Mouse (Mus musculus) thymus, postnatal 0 days (tissue): ENCODE results near the gene Adgrv1. TPM values are rescaled to one million over a fixed set of nuclear protein-coding genes. Genes with fewer than 3 reads are reported as not detected.

Experiments used
- DNase-seq: peaks from one replicate; pipeline ENCODE4 v3.0.0-alpha.2; 2015; ENCODE audit warnings: low spot score
- polyA plus RNA-seq: library from polyadenylated mRNA; unstranded; fragments of >200 nt; fragmentation: Nextera tagmentation; extraction: Ambion mirVana; gene quantifications from 2 replicates; pipeline ENCODE4 v1.2.1, GENCODE M21; 2015

The Adgrv1 gene
- polyA plus RNA-seq, 1 experiment from 2014 or later: 0.55 TPM

DNA sequence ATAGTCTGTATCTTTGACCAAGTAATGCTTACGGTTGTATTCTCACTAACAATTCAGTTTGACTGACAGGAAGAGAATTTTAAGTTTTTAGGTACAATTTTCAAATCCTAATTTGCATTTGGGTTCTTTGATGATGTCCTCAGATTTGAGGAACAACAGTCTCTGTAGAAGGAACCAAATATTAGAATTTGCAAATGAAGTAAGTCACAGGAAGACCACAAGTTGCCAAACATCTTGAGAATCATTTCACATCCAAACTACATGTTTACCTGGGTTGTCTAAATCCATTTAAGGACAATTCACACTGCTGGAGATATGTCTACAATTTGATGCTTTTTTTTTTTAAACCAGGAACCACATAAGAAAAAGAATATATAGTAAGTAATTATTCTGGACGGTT lies 391.8 kb downstream of the Adgrv1 start:
- no peak for DNase-seq

DNA sequence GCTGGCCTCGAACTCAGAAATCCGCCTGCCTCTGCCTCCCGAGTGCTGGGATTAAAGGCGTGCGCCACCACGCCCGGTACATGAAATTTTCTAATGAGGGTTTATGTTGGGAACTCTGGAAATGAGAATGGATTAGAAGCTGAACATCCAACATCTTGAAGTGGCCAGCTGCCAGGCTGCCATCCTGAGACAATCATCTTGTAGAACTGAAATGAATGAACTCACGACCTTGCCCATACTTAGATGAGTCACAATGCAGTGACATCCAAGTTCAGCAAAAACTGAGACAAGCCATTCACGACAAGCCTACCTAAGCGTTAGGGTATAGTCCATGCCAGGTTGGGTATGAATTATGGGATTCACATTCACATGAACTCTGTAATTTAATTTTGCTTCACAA lies 393.1 kb downstream of the Adgrv1 start:
- no peak for DNase-seq

DNA sequence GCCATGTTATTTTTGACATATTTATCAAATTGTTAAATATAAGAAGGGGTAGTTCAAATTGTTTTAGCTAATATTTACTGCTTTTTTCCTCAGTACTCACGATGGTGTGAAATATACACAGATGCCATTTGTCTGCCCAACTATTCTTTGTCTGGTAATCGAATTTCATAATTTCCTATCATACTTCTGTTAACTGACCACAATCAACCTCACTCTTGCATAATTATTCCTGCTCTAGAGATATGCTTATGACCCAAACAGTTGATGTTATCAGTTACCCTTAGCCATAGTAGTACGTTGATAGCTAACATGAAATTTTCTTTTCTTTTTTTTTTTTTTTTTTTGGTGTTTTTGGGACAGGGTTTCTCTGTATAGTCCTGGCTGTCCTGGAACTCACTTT lies 393.5 kb downstream of the Adgrv1 start:
- DNase-seq: no peak

DNA sequence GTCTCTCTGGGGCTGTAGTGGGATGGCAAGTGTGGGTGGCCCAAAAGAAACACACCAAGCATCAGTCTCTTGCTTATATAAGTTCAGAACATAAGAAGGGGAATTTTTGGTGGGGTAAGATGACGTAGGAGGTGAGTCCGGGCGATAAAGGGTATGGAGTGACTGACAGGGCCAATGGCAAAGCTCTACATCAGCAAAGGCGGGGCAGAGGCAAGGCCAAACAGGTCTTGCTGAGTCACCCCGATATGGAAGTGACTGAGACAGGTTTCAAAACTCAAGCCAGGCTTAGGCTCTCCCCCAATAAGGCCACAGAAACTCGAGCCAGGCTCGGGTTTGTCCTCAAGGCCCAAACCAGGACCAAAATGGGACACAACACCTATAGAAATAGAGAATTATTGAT lies 394.1 kb downstream of the Adgrv1 start:
- no peak for DNase-seq

DNA sequence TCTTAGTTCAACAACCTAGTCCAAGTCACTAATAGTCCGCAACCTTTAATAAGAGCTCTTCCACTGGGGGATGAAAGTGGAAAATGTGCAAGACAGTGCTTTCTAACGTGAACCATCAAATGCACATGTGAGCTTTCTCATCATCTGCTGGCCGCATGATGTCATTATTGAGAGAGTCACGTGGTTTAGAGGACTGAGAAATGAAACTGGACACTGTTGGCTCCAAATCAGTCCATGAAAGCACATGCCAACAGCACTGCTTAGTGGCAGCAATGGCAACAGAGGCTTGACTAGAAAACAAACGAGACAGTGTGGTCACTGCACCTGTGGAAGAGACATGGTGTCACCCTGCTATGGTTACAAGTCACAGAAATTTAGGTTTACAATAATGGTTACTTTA lies 395.0 kb downstream of the Adgrv1 start:
- DNase-seq: no peak

DNA sequence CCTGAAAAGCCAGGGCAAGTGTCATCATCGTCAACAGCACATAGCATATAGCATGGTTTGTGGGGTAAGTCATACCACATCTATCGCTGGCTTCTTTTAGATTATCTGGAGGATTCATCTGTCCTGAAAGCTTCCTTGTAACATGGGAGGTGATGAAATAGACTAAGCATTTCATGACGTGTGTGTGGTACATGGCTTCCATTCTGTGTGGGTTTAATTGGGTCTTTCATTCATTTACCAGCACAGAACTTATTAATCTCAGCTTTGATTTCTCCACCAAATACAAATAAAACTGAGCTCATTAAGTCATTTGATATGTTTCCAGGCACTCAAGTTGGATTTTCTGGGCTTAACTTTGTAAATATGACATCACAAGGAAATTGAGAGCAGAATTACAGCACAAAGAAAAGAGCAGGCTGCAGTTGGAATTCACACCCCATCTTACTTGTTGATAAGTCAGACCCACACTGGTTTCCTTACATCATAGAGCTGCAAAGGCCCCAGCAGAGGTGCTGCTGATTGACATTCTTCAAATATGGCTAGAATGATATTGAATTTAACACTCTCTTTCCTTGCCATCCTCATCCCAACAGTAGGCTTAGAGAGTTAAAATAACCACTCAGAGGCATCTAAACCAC lies 396.1 kb downstream of the Adgrv1 start:
- no peak for DNase-seq

DNA sequence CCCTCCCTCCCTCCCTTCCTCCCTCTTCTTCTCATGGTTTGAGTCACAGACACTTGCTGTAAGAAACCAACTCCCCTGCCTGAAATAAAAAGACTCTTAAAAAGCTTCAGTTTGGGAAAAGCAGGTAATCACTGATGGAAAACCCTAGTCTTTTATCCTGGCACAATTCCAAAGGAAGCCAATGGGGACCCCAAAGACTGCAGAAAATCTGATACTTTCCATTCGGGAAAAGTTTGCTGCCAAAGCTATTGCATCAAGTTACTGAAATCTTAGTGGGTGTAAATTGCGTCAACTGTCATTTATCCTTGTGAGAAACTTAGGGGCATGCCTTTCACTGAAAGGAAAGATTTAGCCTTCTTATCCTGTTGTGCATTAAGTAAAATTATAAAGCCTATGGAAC lies 398.9 kb downstream of the Adgrv1 start:
- DNase-seq: no peak

DNA sequence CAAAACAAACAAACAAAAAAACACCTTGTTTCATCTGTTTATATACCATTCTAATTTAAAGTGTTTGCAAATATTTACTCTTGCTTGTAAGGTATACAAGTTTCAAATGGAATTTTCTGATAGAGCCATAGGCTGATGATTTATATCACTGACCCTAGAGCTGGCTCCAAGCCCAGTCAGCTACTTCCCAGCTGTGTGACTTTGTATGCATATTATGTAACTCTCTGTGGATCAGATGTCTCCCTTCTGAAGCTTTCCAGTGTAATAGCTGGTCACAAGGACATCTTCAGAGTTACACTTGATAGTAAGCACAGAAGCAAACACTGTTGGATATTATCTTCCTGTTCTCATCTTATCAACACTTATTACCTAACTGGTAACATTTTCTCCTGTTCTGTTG lies 400.1 kb downstream of the Adgrv1 start:
- DNase-seq: no peak

DNA sequence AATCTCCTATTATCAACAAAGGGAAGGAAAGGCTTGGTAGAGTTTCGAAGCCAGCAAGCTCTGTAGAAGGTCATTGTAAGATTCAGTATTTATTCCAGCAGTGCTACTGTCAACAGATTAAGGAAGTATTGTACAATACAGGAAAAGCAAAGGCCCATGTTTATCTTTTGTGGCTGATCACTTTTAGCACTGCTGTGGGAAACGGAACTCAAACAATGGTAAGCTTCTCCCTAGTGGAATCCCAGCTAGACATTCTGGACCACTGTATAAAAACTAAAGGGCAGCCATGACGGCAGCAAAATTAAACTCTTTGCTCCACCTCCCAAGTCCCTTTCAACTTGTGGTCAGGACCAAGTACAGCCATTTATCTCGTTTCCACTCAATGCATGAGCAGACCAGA lies 402.8 kb downstream of the Adgrv1 start:
- DNase-seq: no peak

DNA sequence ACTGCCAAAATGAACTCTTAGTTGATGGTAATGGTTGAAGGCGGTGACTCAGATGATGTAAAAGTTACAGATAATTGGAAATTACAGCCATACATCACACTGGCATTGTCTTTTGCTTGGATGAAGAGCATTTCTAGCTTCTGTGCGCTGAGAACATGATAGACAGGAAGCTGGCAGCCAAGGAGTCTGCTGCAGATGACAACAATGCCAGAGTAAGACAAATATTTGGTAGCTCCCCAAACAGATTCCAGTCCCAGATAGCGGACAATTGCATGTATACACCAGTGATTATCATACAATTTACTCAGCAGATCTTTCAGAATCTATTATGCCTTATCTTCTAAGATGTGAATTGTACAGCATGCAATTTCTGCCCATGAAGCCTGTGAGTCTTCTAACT lies 409.2 kb downstream of the Adgrv1 start:
- no peak for DNase-seq

DNA sequence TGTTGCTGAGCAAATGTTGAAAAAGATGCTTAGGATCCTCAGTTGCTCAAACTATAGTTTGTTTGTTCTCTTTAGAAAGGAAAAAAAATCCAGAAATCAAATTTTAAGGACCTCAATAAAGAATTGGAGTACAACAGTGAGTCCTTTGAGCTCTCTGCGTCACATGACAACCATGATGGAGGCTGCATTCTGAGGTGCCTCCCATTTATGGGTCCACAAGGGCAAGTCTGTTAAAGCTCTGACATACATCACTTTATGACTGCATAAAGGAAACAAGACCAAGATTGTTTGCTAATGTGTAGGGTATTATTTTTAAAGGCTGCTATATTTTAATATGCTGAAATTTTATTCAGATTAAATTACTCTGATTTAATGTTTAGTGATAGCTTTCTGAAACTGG lies 410.6 kb downstream of the Adgrv1 start:
- no peak for DNase-seq

DNA sequence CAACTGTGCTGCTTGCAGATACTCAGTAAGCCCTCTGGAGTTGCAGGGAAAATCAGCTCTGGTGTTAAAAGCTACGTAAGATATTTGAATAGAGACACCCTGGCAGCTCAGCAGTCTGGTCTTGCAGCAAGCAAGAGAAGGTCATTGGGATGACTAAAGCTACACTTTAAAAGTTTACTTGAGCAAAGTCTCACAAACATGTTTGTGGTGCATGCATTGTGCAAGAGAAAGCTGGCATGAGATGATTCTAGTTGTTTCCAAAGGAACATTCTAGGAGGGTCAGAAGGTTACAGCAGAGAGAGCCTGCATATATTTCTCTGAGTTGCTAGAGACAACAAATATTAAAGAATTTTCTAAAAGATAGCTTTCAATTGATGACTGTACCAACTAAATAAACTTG lies 421.5 kb downstream of the Adgrv1 start:
- DNase-seq: no peak

DNA sequence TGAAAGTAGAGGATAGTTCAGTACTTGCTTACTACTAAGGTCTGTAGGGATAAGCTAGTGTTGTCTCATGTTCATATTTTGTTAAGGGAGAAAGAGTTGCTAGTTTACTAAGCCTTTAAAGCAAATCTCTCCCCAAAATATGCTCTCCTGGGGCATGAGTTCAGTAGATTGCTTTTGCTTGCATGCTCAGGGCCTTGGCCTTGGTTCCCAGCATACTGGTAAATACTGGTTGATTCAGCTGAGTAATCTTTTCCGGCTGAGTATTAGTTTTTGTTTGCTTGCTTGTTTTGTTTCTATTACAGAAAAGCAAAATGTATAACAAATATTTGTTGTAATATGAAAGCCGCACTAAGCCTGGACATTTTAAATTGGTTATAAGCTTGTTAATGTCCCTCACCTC lies 422.4 kb downstream of the Adgrv1 start:
- DNase-seq: no peak

DNA sequence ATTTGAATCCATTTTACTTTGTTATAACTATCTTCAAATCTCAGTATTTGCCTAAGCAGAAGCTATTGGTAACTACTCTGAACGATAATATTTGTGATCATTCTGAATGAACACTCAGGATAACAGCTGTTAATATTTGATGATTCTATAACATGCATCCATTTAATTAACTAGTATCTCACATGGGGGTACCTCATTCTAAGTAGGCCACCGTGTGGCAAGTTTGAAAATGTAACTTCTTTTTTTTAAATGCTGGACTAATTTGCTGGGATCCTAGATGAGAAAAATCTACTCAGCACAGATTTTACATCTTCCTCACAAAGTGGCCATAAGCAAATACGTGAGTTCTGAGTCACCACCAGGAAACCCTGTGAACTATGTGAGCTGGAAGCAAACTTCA lies 423.1 kb downstream of the Adgrv1 start:
- DNase-seq: no peak

DNA sequence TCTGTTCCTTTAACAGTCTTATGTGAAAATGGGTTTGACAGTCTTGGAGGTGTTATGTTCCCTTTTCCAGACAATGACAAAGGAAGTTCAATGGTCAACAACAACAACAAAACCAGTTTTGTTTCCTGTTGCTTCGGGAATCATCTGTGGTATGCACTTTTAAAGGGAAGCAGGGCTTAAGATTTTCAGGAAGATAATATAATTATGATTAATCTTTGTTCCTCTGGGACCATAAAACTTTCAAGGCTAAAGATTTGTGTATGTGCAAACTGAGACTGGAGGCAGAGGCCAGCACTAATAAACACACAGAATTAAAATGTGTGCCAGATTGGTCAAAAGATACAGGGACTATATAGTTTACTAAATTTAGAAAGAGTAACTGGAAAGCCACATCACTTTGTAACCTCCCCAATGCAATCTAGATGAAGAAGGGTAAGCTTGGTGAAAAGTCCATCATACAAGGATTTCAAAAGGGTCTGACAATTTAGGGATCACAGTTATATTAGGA lies 424.8 kb downstream of the Adgrv1 start:
- DNase-seq: no peak

DNA sequence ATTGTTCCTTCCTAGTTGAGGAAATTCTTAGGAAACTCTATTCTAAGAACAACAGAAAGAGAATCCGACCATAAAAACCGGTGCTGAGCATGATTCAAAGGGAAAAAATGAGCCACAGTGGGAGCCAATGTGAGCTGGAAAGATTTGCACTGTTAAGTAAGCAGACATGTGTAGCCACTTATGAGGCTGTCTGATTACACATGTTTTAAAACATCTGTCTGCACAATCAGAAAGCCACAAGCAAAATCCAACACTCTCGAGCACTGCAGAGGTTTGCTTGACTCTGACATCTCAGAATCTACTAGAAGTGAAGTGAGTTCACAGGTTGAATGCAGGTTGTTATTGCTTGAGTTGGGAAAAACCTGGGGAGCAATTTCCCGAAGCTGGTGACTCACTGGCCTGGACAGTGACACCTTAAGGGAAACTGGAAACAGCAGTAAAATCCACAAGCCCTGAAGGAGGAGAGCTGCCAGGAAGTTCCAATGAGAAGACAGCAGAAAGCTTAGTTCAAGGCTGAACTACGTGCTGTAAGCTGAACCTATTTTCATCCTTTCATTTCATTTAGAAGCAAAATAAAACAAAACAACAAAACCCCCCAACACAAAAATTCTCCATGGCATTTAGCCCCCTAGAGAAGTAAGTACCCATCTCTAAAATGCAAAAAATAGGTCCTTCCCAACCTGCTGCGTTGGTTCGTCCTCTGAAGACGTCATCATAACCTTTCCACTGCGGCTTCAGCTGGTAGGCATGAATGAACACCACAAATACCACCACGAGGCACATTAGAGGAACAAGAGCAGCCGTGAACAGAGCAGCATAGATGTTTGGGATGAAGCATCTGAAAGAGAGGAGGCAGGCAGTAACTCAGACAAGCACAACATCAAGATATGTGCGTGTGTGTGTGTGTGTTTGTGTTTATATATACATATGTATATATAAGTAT lies 450.7 kb downstream of the Adgrv1 start:
- DNase-seq: no peak

DNA sequence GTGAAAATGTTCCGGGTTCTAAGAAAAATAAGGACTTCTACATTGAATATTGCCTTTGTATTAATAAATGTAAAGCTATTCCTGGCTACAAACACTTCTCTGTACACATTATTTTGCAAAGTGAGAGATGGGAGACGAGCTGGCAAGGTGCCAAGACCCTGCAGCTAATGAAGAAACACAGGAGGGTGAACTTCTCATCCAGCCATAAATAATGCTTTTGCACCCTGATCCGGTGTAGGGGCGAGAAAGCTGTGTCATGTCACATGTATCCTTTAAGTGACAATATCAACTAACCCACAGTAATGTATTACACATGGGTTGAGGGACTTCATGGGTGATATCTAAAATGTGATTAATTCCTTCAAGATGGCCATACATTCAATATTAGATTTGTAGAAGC lies 451.5 kb downstream of the Adgrv1 start:
- no peak for DNase-seq

DNA sequence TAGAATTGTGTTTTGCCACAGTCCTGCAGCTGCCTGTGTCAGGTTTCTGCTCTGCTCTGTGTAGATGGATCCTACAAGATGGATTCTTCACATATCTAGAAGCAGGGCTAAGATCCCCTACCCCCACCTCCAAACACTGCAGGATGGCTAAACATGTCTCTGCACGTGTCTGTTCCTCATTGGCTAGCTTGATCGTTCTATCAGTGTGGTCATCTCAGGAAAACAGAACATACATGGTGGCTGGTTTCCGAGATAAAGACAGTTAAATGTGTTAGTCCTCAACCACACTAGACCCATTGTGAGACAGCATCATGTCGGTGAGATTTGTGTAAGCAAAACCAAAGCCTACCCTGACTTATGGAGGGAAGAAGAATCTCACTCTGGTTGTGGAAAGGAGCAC lies 456.1 kb downstream of the Adgrv1 start:
- DNase-seq: no peak

DNA sequence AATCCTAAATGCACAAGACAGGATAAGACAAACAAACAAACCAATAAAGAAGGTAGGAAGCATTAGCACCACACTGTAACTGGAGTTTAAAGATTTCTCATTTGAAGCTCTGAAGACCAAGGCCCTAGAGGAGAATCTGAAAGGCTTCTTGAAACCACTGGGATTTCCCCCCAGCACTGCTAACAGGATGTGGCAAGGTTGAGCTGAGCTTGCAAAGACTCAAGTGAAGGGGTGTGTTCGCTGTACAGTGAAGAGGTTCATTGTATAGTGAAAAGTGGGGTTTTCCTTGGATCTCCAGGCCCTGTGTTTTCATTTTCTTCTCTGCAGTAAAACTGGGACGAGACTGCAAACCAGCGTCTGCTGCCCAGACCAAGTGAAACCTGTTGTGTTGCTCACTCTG lies 456.9 kb downstream of the Adgrv1 start:
- peak; percentile 57 for DNase-seq

DNA sequence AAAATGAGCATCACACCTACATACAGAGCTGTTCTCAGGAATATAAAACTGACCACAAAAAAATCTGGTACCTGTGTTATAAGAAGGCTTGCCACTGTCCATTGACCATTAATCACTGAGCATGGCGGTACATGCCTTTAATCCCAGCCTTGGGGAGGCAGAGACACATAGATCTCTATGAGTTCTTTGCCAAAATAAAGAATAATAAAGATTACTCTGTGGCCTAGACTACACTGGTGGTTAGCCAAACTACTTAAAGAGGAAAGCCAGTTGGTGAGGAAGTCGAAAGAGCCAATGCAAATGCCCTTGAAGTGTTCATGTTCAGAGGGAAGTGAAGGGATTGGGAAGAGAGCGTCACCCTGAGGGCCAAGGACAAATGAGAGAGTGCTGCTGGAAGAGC lies 461.8 kb downstream of the Adgrv1 start:
- DNase-seq: no peak

DNA sequence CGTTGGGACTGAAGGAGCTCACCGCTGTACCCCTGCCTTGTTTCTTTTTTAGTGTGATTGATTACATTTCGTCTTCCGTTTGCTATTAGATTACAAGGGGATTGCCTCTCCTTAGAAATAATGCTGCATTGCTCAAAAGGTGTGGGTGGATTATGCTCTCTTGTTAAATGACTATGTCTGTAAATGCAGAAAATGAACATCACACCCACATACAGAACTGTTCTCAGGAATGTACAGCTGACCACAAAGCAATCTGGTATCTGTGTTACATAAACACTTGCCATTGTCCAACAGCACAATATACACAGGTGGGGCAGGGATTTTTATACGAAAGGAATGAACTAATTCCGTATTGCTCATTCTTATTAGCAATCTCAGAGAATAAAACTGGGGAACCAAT lies 465.5 kb downstream of the Adgrv1 start:
- DNase-seq: no peak

DNA sequence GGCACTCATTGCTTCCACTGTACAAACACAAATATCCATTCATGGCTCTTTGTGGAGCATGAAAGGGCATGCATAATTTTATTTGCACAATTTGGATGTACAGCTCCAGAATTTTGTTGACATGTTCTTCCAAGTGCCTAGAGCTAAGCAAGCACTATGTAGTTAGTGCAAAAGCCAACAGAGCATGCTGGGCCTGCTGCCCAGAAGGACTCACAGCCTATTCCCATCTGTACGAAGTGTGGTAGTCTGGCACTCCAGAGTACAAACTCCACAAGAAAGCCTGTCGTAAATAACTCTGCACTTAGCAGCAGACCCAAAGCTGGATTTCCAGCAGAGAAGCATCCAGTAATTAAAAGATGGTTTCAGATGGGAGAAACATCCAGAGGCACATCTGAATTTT lies 473.1 kb downstream of the Adgrv1 start:
- DNase-seq: no peak

DNA sequence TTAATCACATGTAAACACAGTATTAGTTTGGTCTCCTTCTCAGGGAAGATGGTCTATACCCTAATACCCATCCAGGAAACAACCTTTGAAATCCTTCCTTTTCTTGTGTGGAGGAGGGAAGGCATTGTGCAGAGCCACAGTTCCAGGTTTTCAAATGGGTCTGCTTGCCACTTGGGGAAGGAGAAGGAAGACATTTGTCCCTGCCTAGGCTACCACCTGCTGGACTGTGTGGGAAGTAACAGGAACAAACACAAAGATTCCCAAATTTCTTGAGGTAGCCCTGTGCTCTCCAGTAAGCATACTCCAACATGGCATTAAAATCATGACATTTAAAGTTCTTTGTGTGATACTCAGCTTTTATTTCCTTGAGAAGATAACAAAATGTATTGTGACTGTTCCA lies 477.6 kb downstream of the Adgrv1 start:
- DNase-seq: no peak
